Mouse (Mus musculus) hindbrain, postnatal 0 days (tissue): ENCODE measurements around the gene Ttc7b. TPM values are rescaled to one million over a fixed set of nuclear protein-coding genes. Genes with fewer than 3 reads are reported as not detected.

Experiments
- ATAC-seq: fragments of 200-750 bp; cut with Nextera tagmentation; 2 replicates; pipeline ENCODE4 v1.8.0; 2017; ENCODE audit warnings: mild to moderate bottlenecking, moderate TSS enrichment, moderate library complexity
- DNase-seq: peaks from one replicate; pipeline ENCODE4 v3.0.0-alpha.2; 2015; ENCODE audit warnings: low spot score
- H3K27ac ChIP-seq: fragments of 300-500 bp; sonication (generic); 2 replicates; pipeline ENCODE4 v1.5.1; 2014; ENCODE audit warnings: mild to moderate bottlenecking
- H3K27me3 ChIP-seq: fragments of 300-500 bp; sonication (generic); 2 replicates; pipeline ENCODE4 v1.6.1; 2014; ENCODE audit warnings: low read length, mixed read lengths; ENCODE audit not compliant: insufficient read depth
- H3K36me3 ChIP-seq: fragments of 300-500 bp; sonication (generic); 2 replicates; pipeline ENCODE4 v1.6.1; 2014; ENCODE audit warnings: low read length, mixed read lengths; ENCODE audit not compliant: insufficient read depth
- H3K4me1 ChIP-seq: fragments of 300-500 bp; sonication (generic); 2 replicates; pipeline ENCODE4 v1.6.1; 2014; ENCODE audit warnings: antibody characterized with exemption, low read length, mixed read lengths; ENCODE audit not compliant: insufficient read depth
- H3K4me2 ChIP-seq: fragments of 300-500 bp; sonication (generic); 2 replicates; pipeline ENCODE4 v1.6.1; 2014; ENCODE audit warnings: low read depth, mild to moderate bottlenecking, low read length, moderate library complexity, mixed read lengths
- H3K4me3 ChIP-seq: fragments of 300-500 bp; sonication (generic); 2 replicates; pipeline ENCODE4 v1.5.1; 2014; ENCODE audit warnings: low read length
- H3K9ac ChIP-seq: fragments of 300-500 bp; sonication (generic); replicated peaks from 2 replicates; pipeline ENCODE4 v1.6.1; 2014; ENCODE audit warnings: mild to moderate bottlenecking, low read length, moderate library complexity, mixed read lengths
- H3K9me3 ChIP-seq: fragments of 300-500 bp; sonication (generic); 2 replicates; pipeline ENCODE4 v1.6.1; 2016; ENCODE audit warnings: low read length, mixed read lengths
- CTCF ChIP-seq: IDR thresholded peaks from 2 replicates; pipeline ENCODE4 v1.5.1; 2016; ENCODE audit warnings: antibody characterized with exemption, control low read depth, low read depth
- WGBS: fragments of 180-500 bp; shearing (Covaris S2); extraction: QIAGEN DNeasy Blood & Tissue Kit; methylation state at CpG from one replicate; pipeline ENCODE4 v1.1.7; 2014; 5-methylcytosine and 5-hydroxymethylcytosine counted together
- polyA plus RNA-seq: library from polyadenylated mRNA; unstranded; fragments of >200 nt; fragmentation: Nextera tagmentation; extraction: Ambion mirVana; gene quantifications from 2 replicates; pipeline ENCODE4 v1.2.1, GENCODE M21; 2015
- total RNA-seq: library from RNA; depleted of rRNA; stranded (reverse); fragments of >200 nt; gene quantifications from 2 replicates; pipeline ENCODE4 v1.2.3, GENCODE M21; 2014; rRNA removed

Ttc7b gene
- total and polyA plus RNA-seq, 2 experiments from 2014 or later, result 8.6 to 51.2 TPM

- DNase-seq, result no peak
- WGBS, result 73% methylated on average over 4 of the region's 4 CpGs
- no peak overlapping the region for H3K4me2 ChIP-seq
- no peak overlapping the region for H3K9ac ChIP-seq
- H3K9me3 ChIP-seq, result no peaks in the 10 kb centered on the region
- ATAC-seq, result no peak
- no peaks in the 10 kb centered on the region for H3K4me1 ChIP-seq
- H3K36me3 ChIP-seq, result no peaks in the 10 kb centered on the region
- no peak for TF ChIP-seq CTCF
- no peak overlapping the region for H3K4me3 ChIP-seq
- H3K27me3 ChIP-seq, result no peaks in the 10 kb centered on the region
- H3K27ac ChIP-seq, result no peak overlapping the region
Observed at GRCm38 (mm10) chr12:100254471-100254870, 266.2 kb downstream of the Ttc7b start.

Other genes with a start within 250 kb of the Ttc7b start
- 10.1 and 10.5 TPM in 2 replicates for gene Rps6ka5, start 206.2 kb upstream of the Ttc7b start, total RNA-seq
- 6.2 and 6.9 TPM in 2 replicates for gene Rps6ka5, start 206.2 kb upstream of the Ttc7b start, polyA plus RNA-seq